Mouse (Mus musculus) bone marrow macrophage, adult 2 months (primary cell): ENCODE measurements around the gene Dazap2.

Experiments
- CTCF ChIP-seq: IDR thresholded peaks from 2 replicates; pipeline ENCODE4 v1.5.1; 2012; ENCODE audit warnings: low read depth, mild to moderate bottlenecking, low read length, moderate library complexity
- POLR2A ChIP-seq: IDR thresholded peaks from 2 replicates; pipeline ENCODE4 v1.6.1; 2012; ENCODE audit warnings: mild to moderate bottlenecking, low read depth, low read length, borderline replicate concordance

- TF ChIP-seq CTCF (no peak), POLR2A (no peak)
Measured at GRCm38 (mm10) chr15:100577972-100578371, 37.2 kb upstream of the Dazap2 start.
